Mouse (Mus musculus): ENCODE measurements at regions not wholly inside any gene's neighbourhood (a gene's known extent, or its start where the extent isn't known, plus 50 kb on each side); places are given as distances from the start of the nearest gene placed in this dataset.

DNA sequence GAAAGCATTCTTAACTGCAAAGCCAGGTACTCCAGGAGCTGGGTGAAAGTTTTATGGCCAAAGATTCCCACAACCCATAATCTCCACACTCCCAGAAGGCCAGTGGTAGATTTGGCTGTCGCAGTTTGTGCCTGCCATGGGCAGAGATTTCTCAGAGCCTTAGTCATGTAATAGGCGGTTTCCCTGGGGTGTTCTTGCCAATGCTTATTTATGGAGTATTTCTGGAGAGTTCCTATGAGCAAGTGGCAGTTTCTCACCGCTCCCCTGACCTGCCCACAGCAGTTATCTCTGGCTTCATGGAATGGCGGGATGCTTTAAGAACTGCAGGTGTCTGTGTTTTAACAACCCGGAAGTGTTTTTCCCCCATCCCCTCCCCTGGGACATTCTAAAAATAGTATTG is 179.8 kb downstream of the 4933412E24Rik start:
- Histone ChIP-seq H3K27ac (ENCODE audit: low read depth) (no peak overlapping the region), H3K9ac (no peak overlapping the region), H3K4me1 (ENCODE audit: insufficient read depth) (no peaks in the 10 kb centered on the region), H3K9me3 (ENCODE audit: low read depth, low read length) (no peaks in the 10 kb centered on the region), H3K27me3 (ENCODE audit: insufficient read depth, low read length) (no peaks in the 10 kb centered on the region), H3K4me2 (no peak overlapping the region), H3K4me3 (ENCODE audit: low read depth, low read length) (no peak overlapping the region), H3K36me3 (ENCODE audit: insufficient read depth) (no peaks in the 10 kb centered on the region)
- TF ChIP-seq CTCF (IDR thresholded peaks at IDR 0.05; ENCODE audit: low read depth) = no peak
- WGBS = 69% methylated on average over 5 of the region's 5 CpGs
- ATAC-seq (ENCODE audit: insufficient read depth) = no peak
- DNase-seq = no peak

DNA sequence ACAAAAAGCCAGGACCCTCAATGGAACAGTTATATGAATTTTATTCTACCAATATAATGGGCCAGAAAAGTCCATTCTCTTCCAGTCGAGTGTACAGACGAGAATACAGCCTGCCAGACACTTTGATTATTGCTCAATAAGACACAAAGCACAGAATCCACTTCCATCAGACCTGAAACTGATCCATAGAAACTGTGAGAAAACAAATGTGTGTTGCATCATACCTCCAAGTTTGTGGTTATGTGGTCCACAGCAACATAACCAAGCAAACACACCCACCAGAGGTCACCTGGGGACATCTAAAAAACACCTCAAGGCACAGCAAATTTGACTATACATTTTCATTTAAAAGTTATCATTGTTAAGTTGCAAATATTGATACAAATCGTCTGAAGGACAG is 183.2 kb downstream of the 4933412E24Rik start:
- H3K4me1 ChIP-seq (ENCODE audit: insufficient read depth) = no peaks in the 10 kb centered on the region
- whole genome bisulfite sequencing = 83% methylated on average over 3 of the region's 3 CpGs
- TF ChIP-seq CTCF (IDR thresholded peaks at IDR 0.05; ENCODE audit: low read depth) = no peak
- no peak overlapping the region for H3K4me2 ChIP-seq
- H3K36me3 ChIP-seq (ENCODE audit: insufficient read depth) = no peaks in the 10 kb centered on the region
- ATAC-seq (ENCODE audit: insufficient read depth) = no peak
- H3K27me3 ChIP-seq (ENCODE audit: insufficient read depth, low read length) = no peaks in the 10 kb centered on the region
- H3K9me3 ChIP-seq (ENCODE audit: low read depth, low read length) = no peaks in the 10 kb centered on the region
- H3K9ac ChIP-seq = no peak overlapping the region
- no peak for DNase-seq
- no peak overlapping the region for H3K27ac ChIP-seq (ENCODE audit: low read depth)
- no peak overlapping the region for H3K4me3 ChIP-seq (ENCODE audit: low read depth, low read length)

DNA sequence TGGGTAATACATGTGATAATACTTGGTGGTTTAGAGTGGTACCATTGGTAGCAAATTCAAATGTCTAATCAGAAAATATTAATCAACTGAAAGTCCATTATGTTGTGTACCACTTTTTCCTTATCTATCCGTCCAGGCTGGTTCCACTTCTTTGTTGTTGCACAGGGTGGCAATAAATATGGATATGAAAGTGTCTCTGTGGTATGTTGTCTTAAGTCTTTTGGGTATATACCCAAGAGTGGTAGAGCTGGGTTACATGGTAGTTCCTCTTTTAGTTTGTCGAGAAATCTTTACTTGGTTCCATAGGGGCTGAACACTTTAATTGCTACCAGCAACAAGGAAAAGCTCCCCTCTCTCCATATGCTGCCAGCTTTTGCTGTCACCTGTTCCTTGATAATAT is 184.9 kb downstream of the 4933412E24Rik start:
- Histone ChIP-seq H3K27me3 (ENCODE audit: insufficient read depth, low read length) (no peaks in the 10 kb centered on the region), H3K36me3 (ENCODE audit: insufficient read depth) (no peaks in the 10 kb centered on the region), H3K27ac (ENCODE audit: low read depth) (no peak overlapping the region), H3K4me1 (ENCODE audit: insufficient read depth) (no peaks in the 10 kb centered on the region), H3K4me2 (no peak overlapping the region), H3K4me3 (ENCODE audit: low read depth, low read length) (no peak overlapping the region), H3K9ac (no peak overlapping the region), H3K9me3 (ENCODE audit: low read depth, low read length) (no peaks in the 10 kb centered on the region)
- no peak for DNase-seq
- no peak for ATAC-seq (ENCODE audit: insufficient read depth)
- WGBS = 75% methylated on average over 2 of the region's 2 CpGs
- TF ChIP-seq CTCF (IDR thresholded peaks at IDR 0.05; ENCODE audit: low read depth) = no peak

DNA sequence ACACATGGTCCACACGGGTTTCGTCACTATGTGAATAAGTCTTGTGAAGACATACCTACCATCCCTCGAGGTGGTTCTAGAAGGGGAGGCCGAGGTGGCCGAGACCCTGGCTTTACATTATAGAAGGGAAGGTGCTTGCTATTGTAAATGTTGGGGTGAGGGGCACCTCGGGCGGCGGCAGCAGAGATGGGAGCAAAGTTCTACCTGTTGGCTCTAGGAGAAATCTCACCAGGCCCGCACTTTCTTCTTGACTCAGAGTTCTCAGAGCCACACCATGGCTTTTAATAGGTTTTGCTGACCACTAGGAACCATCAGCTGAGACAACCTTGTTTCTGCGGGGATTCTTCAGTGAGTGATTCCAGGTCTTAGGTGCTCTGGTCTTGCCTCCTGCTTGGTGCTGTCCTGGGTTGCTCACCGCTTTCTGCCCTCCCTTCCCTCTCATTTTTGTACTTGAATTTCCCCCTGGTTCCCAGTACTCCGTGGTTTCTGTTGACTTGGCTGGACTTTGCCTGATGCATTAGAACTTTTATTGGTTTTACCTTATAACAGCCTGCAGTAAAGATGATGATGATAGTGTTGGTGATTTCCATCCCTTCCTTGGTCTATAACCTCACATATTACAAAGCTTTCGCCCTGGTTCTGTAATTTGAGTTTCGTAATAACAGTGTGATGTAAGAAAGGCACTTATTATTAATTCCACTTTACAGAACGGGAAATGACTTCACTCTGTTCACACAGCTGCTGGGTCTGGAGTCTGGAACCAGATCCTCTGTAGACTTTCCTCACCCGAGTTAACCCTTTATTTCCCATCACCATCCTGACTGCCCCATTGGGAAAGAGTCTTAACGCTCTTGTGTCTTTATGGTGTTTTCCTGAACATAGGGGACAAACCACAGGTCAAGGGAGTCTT is 185.6 kb downstream of the 4933412E24Rik start:
- Histone ChIP-seq H3K4me2 (no peak overlapping the region), H3K36me3 (ENCODE audit: insufficient read depth) (no peaks in the 10 kb centered on the region), H3K27ac (ENCODE audit: low read depth) (no peak overlapping the region), H3K4me3 (ENCODE audit: low read depth, low read length) (no peak overlapping the region), H3K27me3 (ENCODE audit: insufficient read depth, low read length) (no peaks in the 10 kb centered on the region), H3K9me3 (ENCODE audit: low read depth, low read length) (no peaks in the 10 kb centered on the region), H3K4me1 (ENCODE audit: insufficient read depth) (no peaks in the 10 kb centered on the region), H3K9ac (no peak overlapping the region)
- TF ChIP-seq CTCF (IDR thresholded peaks at IDR 0.05; ENCODE audit: low read depth) = no peak
- DNase-seq (peak; percentile 27), ATAC-seq (ENCODE audit: insufficient read depth) (no peak)
- WGBS = 73% methylated on average over 17 of the region's 17 CpGs

DNA sequence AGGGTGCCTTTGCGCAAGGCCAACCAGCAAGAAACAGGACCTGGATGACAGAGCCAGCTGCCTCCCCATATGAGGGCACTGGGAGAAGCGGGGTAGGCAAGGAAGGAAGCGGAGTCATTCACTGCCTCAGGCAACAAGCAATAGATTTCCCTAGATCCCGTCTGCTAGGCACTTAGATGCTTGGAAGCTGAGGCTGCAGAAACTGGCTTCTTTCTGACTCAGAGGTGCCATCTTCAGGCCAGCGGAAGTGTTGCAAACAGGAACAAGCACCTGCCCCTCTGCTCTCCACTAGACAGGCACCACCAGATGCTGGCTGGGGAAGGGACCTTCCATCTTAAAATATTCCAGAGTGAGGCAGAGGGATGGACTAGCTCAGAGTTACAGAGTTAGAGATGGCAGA is 188.0 kb downstream of the 4933412E24Rik start:
- no peak overlapping the region for H3K4me3 ChIP-seq (ENCODE audit: low read depth, low read length)
- peak; percentile 87 for DNase-seq
- no peaks in the 10 kb centered on the region for H3K36me3 ChIP-seq (ENCODE audit: insufficient read depth)
- no peak overlapping the region for H3K27ac ChIP-seq (ENCODE audit: low read depth)
- H3K4me1 ChIP-seq (ENCODE audit: insufficient read depth) = no peaks in the 10 kb centered on the region
- WGBS = 16% methylated on average over 5 of the region's 5 CpGs
- no peaks in the 10 kb centered on the region for H3K27me3 ChIP-seq (ENCODE audit: insufficient read depth, low read length)
- H3K9me3 ChIP-seq (ENCODE audit: low read depth, low read length) = no peaks in the 10 kb centered on the region
- peak; percentile 87 for TF ChIP-seq CTCF (IDR thresholded peaks at IDR 0.05; ENCODE audit: low read depth)
- H3K9ac ChIP-seq = no peak overlapping the region
- H3K4me2 ChIP-seq = no peak overlapping the region
- no peak for ATAC-seq (ENCODE audit: insufficient read depth)

DNA sequence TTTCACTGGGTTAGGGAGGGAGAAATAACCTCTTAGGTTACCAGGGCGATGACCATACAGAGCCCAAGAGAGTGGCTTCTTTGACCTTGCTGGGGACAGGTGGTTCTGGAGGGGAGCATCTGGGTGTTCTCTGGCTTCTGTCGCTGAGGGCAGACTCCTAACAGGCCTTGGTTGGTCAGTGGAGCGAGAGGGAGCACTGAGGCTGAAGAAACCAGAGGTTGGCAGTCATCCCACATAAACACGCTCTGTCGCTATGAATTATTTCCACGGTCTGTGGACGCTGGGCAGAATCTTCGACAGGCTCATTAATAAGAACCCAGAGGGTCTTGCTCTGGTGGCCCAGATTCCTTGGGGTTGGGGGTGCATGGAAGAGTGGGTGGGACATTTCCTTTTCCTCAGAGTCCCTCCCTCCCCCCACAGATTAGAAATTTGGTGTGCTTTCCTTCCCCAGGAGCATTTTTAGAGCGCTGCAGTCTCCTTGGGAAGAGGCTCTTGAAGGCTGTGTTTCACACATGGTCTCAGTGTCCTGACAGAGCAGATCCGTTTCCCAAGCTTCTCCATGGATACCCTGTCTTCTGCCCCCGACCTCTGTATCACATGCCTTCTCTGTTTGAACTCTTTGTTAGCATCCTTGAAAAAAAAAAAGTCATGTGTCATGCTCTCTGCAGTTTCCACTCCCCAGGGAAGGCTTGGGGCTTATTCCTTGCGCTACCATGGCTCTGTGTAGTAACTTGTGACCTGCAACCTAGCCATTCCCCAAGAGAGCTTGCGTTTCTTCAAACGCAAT is 190.1 kb downstream of the 4933412E24Rik start:
- Histone ChIP-seq H3K4me1 (ENCODE audit: insufficient read depth) (no peaks in the 10 kb centered on the region), H3K27me3 (ENCODE audit: insufficient read depth, low read length) (no peaks in the 10 kb centered on the region), H3K9me3 (ENCODE audit: low read depth, low read length) (no peaks in the 10 kb centered on the region), H3K36me3 (ENCODE audit: insufficient read depth) (no peaks in the 10 kb centered on the region), H3K4me3 (ENCODE audit: low read depth, low read length) (no peak overlapping the region), H3K9ac (no peak overlapping the region), H3K4me2 (no peak overlapping the region), H3K27ac (ENCODE audit: low read depth) (no peak overlapping the region)
- no peak; the same call in 1 of the 2 replicates for ATAC-seq (ENCODE audit: insufficient read depth)
- peak; percentile 59 for DNase-seq
- TF ChIP-seq CTCF (IDR thresholded peaks at IDR 0.05; ENCODE audit: low read depth) = no peak
- 43% methylated on average over 14 of the region's 14 CpGs for WGBS

DNA sequence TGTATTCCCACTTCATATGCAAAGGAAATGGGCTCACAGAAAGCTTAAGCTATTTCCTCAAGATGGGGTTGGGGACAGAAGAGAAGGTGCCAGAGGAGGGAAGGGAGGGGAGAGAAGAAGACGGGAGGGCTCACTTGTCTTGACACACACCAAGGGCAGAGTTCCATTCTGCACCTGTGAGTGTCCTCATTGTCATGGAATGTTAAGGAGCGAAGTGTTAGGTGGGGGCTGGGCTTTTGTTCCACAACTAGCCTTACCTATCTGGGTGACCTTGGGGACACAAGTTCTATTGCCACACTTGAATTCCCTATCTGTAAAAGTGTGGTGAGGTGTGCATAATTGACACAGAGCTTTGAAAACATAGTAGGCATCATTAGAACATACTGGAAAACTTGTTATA is 192.5 kb downstream of the 4933412E24Rik start:
- Histone ChIP-seq H3K4me1 (ENCODE audit: insufficient read depth) (no peaks in the 10 kb centered on the region), H3K4me3 (ENCODE audit: low read depth, low read length) (no peak overlapping the region), H3K36me3 (ENCODE audit: insufficient read depth) (no peaks in the 10 kb centered on the region), H3K27me3 (ENCODE audit: insufficient read depth, low read length) (no peaks in the 10 kb centered on the region), H3K9ac (no peak overlapping the region), H3K27ac (ENCODE audit: low read depth) (peak overlapping the region; percentile 81), H3K9me3 (ENCODE audit: low read depth, low read length) (no peaks in the 10 kb centered on the region), H3K4me2 (no peak overlapping the region)
- TF ChIP-seq CTCF (IDR thresholded peaks at IDR 0.05; ENCODE audit: low read depth) = no peak
- 38% methylated on average over 2 of the region's 2 CpGs for WGBS
- ATAC-seq (ENCODE audit: insufficient read depth) = peak; percentile 42; the same call in 1 of the 2 replicates
- DNase-seq = peak; percentile 53
